Mouse (Mus musculus) retina, adult 2 months (tissue): ENCODE data around the gene Ginm1.
"Not testable (repeated sequence)": the region's sequence is repeated elsewhere in the genome, so short reads cannot be mapped to it uniquely, and the experiment has no call there.

Experiments used
- DNase-seq: peaks from one replicate; pipeline ENCODE4 v3.0.0-alpha.2; 2012; ENCODE audit warnings: low read depth, low spot score

The Ginm1 gene

GRCm38 (mm10) chr10:7809937-7810336, 17.3 kb upstream of the Ginm1 start:
- peak; percentile 39 for DNase-seq

GRCm38 (mm10) chr10:7802519-7803140, 10.0 kb upstream of the Ginm1 start:
- DNase-seq: no peak

GRCm38 (mm10) chr10:7801258-7801657, 8.6 kb upstream of the Ginm1 start:
- DNase-seq: no peak

- no peak for DNase-seq
Observed at GRCm38 (mm10) chr10:7792254-7792750, 322 bp downstream of the Ginm1 start.

- no peak for DNase-seq
Observed at GRCm38 (mm10) chr10:7787319-7787718, 5.3 kb downstream of the Ginm1 start.

- no peak for DNase-seq
Observed at GRCm38 (mm10) chr10:7781214-7781613, 11.4 kb downstream of the Ginm1 start.

- DNase-seq: peak; percentile 75
Observed at GRCm38 (mm10) chr10:7780238-7781176, 12.1 kb downstream of the Ginm1 start.

- DNase-seq: no peak
Observed at GRCm38 (mm10) chr10:7779751-7780237, 12.8 kb downstream of the Ginm1 start.

- no peak for DNase-seq
Observed at GRCm38 (mm10) chr10:7778361-7778760, 14.3 kb downstream of the Ginm1 start.

GRCm38 (mm10) chr10:7775421-7775820, 17.2 kb downstream of the Ginm1 start:
- no peak for DNase-seq

- DNase-seq: no peak
Observed at GRCm38 (mm10) chr10:7772769-7773168, 19.9 kb downstream of the Ginm1 start.

- no peak for DNase-seq
Observed at GRCm38 (mm10) chr10:7772346-7772745, 20.3 kb downstream of the Ginm1 start.

- no peak for DNase-seq
Observed at GRCm38 (mm10) chr10:7757544-7757943, 35.1 kb downstream of the Ginm1 start.

GRCm38 (mm10) chr10:7748752-7749151, 43.9 kb downstream of the Ginm1 start:
- DNase-seq: no peak

- not testable (repeated sequence) for DNase-seq
Observed at GRCm38 (mm10) chr10:7745528-7745927, 47.1 kb downstream of the Ginm1 start.

GRCm38 (mm10) chr10:7737914-7738313, 54.7 kb downstream of the Ginm1 start:
- DNase-seq: no peak

GRCm38 (mm10) chr10:7737122-7737521, 55.5 kb downstream of the Ginm1 start:
- no peak for DNase-seq

GRCm38 (mm10) chr10:7731582-7731981, 61.0 kb downstream of the Ginm1 start:
- no peak for DNase-seq

GRCm38 (mm10) chr10:7727011-7727410, 65.6 kb downstream of the Ginm1 start:
- no peak for DNase-seq

GRCm38 (mm10) chr10:7726501-7726812, 66.2 kb downstream of the Ginm1 start:
- DNase-seq: no peak

- peak; percentile 94 for DNase-seq
Observed at GRCm38 (mm10) chr10:7725751-7726500, 66.7 kb downstream of the Ginm1 start, which contains the start of gene Katna1. Gene Katna1 (plus strand): TSS chr10:7726000.
